In the genomic region with DNA sequence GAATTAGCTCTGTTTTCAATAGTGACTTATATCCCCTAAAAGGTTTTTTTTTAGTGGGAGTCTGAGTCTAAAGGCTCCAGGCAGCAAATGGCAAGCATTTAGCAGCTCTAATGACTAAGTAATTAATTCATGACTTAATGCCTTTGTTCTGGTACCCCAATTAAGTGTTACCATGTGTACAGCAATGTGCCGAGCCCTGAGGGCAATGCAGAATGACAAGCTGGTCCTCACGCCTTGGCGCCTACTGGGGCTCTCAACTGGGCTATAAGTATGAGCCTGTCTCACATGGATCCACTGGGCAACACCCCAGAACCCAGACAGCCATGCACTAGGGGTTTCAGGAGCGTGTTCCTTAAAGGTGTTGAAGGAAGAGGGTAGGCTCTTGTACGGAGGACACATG, we compare ENCODE assay signal across 14 mouse cellular contexts.
DNase-seq lines count a peak whose midpoint lies in the region; ATAC-seq and TF ChIP-seq lines count a peak whose summit lies in the region.
"Had no signal": no experiment of that assay in that cellular context is flagged by ENCODE, and none has a peak within 500 bp of the region (broad histone marks: within the 10 kb centered on the region; RNA-seq: fewer than 3 reads in every experiment).

No protein-coding gene starts in this region.

- intact Hi-C loops in left cerebral cortex, postnatal 4 days (cut with DNase I): no loop called here
- intact Hi-C loops in left cerebral cortex, adult 2 months (cut with DNase I): no loop called here

- peaks cover 9% of the 10 kb centered on the region for H3K4me1 ChIP-seq in forebrain, embryonic 12.5 days
- H3K4me1 ChIP-seq in hindbrain, embryonic 15.5 days (replicated peaks): peaks cover 15% of the 10 kb centered on the region
- peaks cover 28% of the 10 kb centered on the region for H3K4me1 ChIP-seq in neural tube, embryonic 13.5 days (replicated peaks)
- H3K4me1 ChIP-seq: liver, embryonic 13.5 days had no signal

- TF ChIP-seq CTCF in left cerebral cortex, adult 2 months (IDR thresholded peaks at IDR 0.05): no peak

- no peak overlapping the region for H3K4me3 ChIP-seq in left cerebral cortex, adult 2 months
- H3K4me3 ChIP-seq in forebrain, embryonic 12.5 days (replicated peaks): no peak overlapping the region
- no peak overlapping the region for H3K4me3 ChIP-seq in hindbrain, embryonic 15.5 days
- no peak overlapping the region for H3K4me3 ChIP-seq in neural tube, embryonic 13.5 days
- H3K4me3 ChIP-seq: liver, embryonic 13.5 days had no signal

- H3K27ac ChIP-seq in left cerebral cortex, adult 2 months: no peak overlapping the region
- peak overlapping the region; percentile 16 for H3K27ac ChIP-seq in forebrain, embryonic 12.5 days
- peak overlapping the region; percentile 58 for H3K27ac ChIP-seq in hindbrain, embryonic 15.5 days (replicated peaks)
- H3K27ac ChIP-seq in neural tube, embryonic 13.5 days (replicated peaks): peak overlapping the region; percentile 84
- H3K27ac ChIP-seq: liver, embryonic 13.5 days had no signal

- DNase-seq in left cerebral cortex, postnatal 4 days: peak; percentile 23
- DNase-seq in left cerebral cortex, adult 2 months (ENCODE audit: extremely low spot score in 1 of 2, low spot score in 2 of 2): no peak
- DNase-seq in cerebellum, postnatal 25 days: no peak
- no peak for DNase-seq in lung, adult 18-20 months
- DNase-seq in heart, adult 18-20 months: no peak
- DNase-seq: cerebellum, adult 9-10 months; embryo, embryonic 11 days; kidney, adult 8-10 months; liver, embryonic 13.5 days; thymus, postnatal 36 days had no signal

- no peaks in the 10 kb centered on the region for H3K27me3 ChIP-seq in forebrain, embryonic 12.5 days
- H3K27me3 ChIP-seq in hindbrain, embryonic 15.5 days: no peaks in the 10 kb centered on the region
- no peaks in the 10 kb centered on the region for H3K27me3 ChIP-seq in neural tube, embryonic 13.5 days
- H3K27me3 ChIP-seq: liver, embryonic 13.5 days had no signal

- ATAC-seq in forebrain, embryonic 12.5 days (ENCODE audit: low FRiP score): peak; percentile 37; the same call in 1 of the 2 replicates
- 0 out of 2 replicates have a peak, but pooled peaks have one; percentile 10 for ATAC-seq in hindbrain, embryonic 15.5 days (ENCODE audit: low FRiP score, low read depth)
- peak; percentile 81 for ATAC-seq in neural tube, embryonic 13.5 days (ENCODE audit: low read depth)

- H3K9ac ChIP-seq in forebrain, embryonic 12.5 days: no peak overlapping the region
- H3K9ac ChIP-seq in hindbrain, embryonic 15.5 days: no peak overlapping the region
- no peak overlapping the region for H3K9ac ChIP-seq in neural tube, embryonic 13.5 days
- H3K9ac ChIP-seq: liver, embryonic 13.5 days had no signal

- H3K36me3 ChIP-seq in forebrain, embryonic 12.5 days (replicated peaks): peaks cover 83% of the 10 kb centered on the region
- peaks cover 39% of the 10 kb centered on the region for H3K36me3 ChIP-seq in hindbrain, embryonic 15.5 days
- H3K36me3 ChIP-seq in neural tube, embryonic 13.5 days: peaks cover 81% of the 10 kb centered on the region

- WGBS in forebrain, embryonic 12.5 days: 51% methylated on average over 5 of the region's 5 CpGs
- WGBS in hindbrain, embryonic 15.5 days: 47% methylated on average over 5 of the region's 5 CpGs
- 41% methylated on average over 5 of the region's 5 CpGs for WGBS in neural tube, embryonic 13.5 days

- no peak overlapping the region for H3K4me2 ChIP-seq in forebrain, embryonic 12.5 days
- no peak overlapping the region for H3K4me2 ChIP-seq in hindbrain, embryonic 15.5 days
- no peak overlapping the region for H3K4me2 ChIP-seq in neural tube, embryonic 13.5 days
- H3K4me2 ChIP-seq: heart, embryonic 11.5 days; liver, embryonic 13.5 days had no signal

- no peaks in the 10 kb centered on the region for H3K9me3 ChIP-seq in forebrain, embryonic 12.5 days
- H3K9me3 ChIP-seq in hindbrain, embryonic 15.5 days: no peaks in the 10 kb centered on the region
- no peaks in the 10 kb centered on the region for H3K9me3 ChIP-seq in neural tube, embryonic 13.5 days
- H3K9me3 ChIP-seq: liver, embryonic 13.5 days had no signal

Comparison
In these comparisons a context has a peak if more than half of its experiments do, and no peak if none do; other contexts are left out.
1. ATAC-seq: peak in every context shown above with its lines; median percentile 81 in neural tube, embryonic 13.5 days; 37 in forebrain, embryonic 12.5 days; 10 in hindbrain, embryonic 15.5 days.